Mouse (Mus musculus) midbrain, embryonic 15.5 days (tissue): ENCODE measurements at regions not wholly inside any gene's neighbourhood (a gene's known extent, or its start where the extent isn't known, plus 50 kb on each side); places are given as distances from the start of the nearest gene placed in this dataset.

Experiments
- ATAC-seq: fragments of 200-750 bp; cut with Nextera tagmentation; replicated peaks from 2 replicates; pipeline ENCODE4 v1.8.0; 2017; ENCODE audit warnings: moderate TSS enrichment
- H3K27ac ChIP-seq: fragments of 300-500 bp; sonication (generic); 2 replicates; pipeline ENCODE4 v1.5.1; 2015; ENCODE audit warnings: mild to moderate bottlenecking, inconsistent platforms
- H3K27me3 ChIP-seq: fragments of 300-500 bp; sonication (generic); replicated peaks from 2 replicates; pipeline ENCODE4 v1.6.1; 2015; ENCODE audit warnings: inconsistent platforms
- H3K36me3 ChIP-seq: fragments of 300-500 bp; sonication (generic); replicated peaks from 2 replicates; pipeline ENCODE4 v1.6.1; 2015; ENCODE audit warnings: inconsistent platforms
- H3K4me1 ChIP-seq: fragments of 300-500 bp; sonication (generic); 2 replicates; pipeline ENCODE4 v1.6.1; 2015; ENCODE audit warnings: inconsistent platforms
- H3K4me2 ChIP-seq: fragments of 300-500 bp; sonication (generic); 2 replicates; pipeline ENCODE4 v1.6.1; 2015; ENCODE audit warnings: inconsistent platforms, mild to moderate bottlenecking, moderate library complexity
- H3K4me3 ChIP-seq: fragments of 300-500 bp; sonication (generic); 2 replicates; pipeline ENCODE4 v1.5.1; 2015; ENCODE audit warnings: mild to moderate bottlenecking, inconsistent platforms
- H3K9ac ChIP-seq: fragments of 300-500 bp; sonication (generic); 2 replicates; pipeline ENCODE4 v1.6.1; 2015; ENCODE audit warnings: mild to moderate bottlenecking, inconsistent platforms
- H3K9me3 ChIP-seq: fragments of 300-500 bp; sonication (generic); 2 replicates; pipeline ENCODE4 v1.6.1; 2016; ENCODE audit warnings: inconsistent platforms
- WGBS: fragments of 180-500 bp; shearing (Covaris S2); methylation state at CpG from one replicate; pipeline ENCODE4 v1.1.7; 2015; ENCODE audit warnings: mixed read lengths; 5-methylcytosine and 5-hydroxymethylcytosine counted together

- Histone ChIP-seq H3K9ac (no peak overlapping the region), H3K4me2 (no peak overlapping the region)
- ATAC-seq = no peak
Measured at GRCm38 (mm10) chr5:97218712-97219111, 107.3 kb upstream of the Paqr3 start.

DNA sequence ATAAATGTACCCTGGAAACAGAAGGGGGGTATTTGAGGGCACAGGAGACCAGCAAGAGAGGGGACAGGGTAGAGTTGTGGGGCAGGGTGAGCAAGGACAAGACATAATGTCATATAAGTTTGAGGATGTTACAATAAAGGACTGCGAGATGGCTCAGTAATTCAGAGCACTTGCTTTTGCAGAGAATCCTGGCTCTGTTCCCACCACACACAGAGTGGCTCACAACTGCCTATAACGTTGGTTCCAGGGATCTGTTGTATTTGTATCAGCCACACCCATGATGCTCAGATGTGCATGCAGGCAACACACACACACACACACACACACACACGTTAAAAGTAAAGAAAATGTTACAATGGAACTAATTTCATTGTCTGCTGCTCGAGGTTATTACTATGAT, 94.2 kb upstream of the Paqr3 start:
- Histone ChIP-seq H3K9me3 (no peaks in the 10 kb centered on the region), H3K4me3 (no peak overlapping the region), H3K4me1 (no peaks in the 10 kb centered on the region), H3K27me3 (no peaks in the 10 kb centered on the region), H3K36me3 (no peaks in the 10 kb centered on the region), H3K4me2 (no peak overlapping the region), H3K9ac (no peak overlapping the region), H3K27ac (no peak overlapping the region)
- WGBS = 75% methylated on average over 4 of the region's 4 CpGs
- no peak for ATAC-seq

More at GRCm38 (mm10) chr5:97218712-97219111, 107.3 kb upstream of the Paqr3 start:
- WGBS = 41% methylated on average over 1 of the region's 1 CpGs
- no peaks in the 10 kb centered on the region for H3K27me3 ChIP-seq
- no peak overlapping the region for H3K27ac ChIP-seq
- H3K4me3 ChIP-seq = no peak overlapping the region
- no peaks in the 10 kb centered on the region for H3K36me3 ChIP-seq
- H3K9me3 ChIP-seq = no peaks in the 10 kb centered on the region
- H3K4me1 ChIP-seq = peaks cover 6% of the 10 kb centered on the region; the same call in 1 of the 2 replicates

- H3K9ac ChIP-seq = no peak overlapping the region
- no peaks in the 10 kb centered on the region for H3K4me1 ChIP-seq
- no peak overlapping the region for H3K4me3 ChIP-seq
- H3K9me3 ChIP-seq = no peaks in the 10 kb centered on the region
- no peak for ATAC-seq
- 89% methylated on average over 2 of the region's 2 CpGs for WGBS
- no peak overlapping the region for H3K4me2 ChIP-seq
- no peak overlapping the region for H3K27ac ChIP-seq
- no peaks in the 10 kb centered on the region for H3K27me3 ChIP-seq
- H3K36me3 ChIP-seq = no peaks in the 10 kb centered on the region
Measured at GRCm38 (mm10) chr5:97204337-97204736, 92.9 kb upstream of the Paqr3 start.

- H3K27ac ChIP-seq = no peak overlapping the region
- no peak overlapping the region for H3K4me2 ChIP-seq
- no peaks in the 10 kb centered on the region for H3K9me3 ChIP-seq
- no peak overlapping the region for H3K4me3 ChIP-seq
- 84% methylated on average over 1 of the region's 1 CpGs for WGBS
- no peaks in the 10 kb centered on the region for H3K4me1 ChIP-seq
- ATAC-seq = no peak
- no peaks in the 10 kb centered on the region for H3K27me3 ChIP-seq
- no peak overlapping the region for H3K9ac ChIP-seq
- no peaks in the 10 kb centered on the region for H3K36me3 ChIP-seq
Measured at GRCm38 (mm10) chr5:97203646-97204045, 92.2 kb upstream of the Paqr3 start.

DNA sequence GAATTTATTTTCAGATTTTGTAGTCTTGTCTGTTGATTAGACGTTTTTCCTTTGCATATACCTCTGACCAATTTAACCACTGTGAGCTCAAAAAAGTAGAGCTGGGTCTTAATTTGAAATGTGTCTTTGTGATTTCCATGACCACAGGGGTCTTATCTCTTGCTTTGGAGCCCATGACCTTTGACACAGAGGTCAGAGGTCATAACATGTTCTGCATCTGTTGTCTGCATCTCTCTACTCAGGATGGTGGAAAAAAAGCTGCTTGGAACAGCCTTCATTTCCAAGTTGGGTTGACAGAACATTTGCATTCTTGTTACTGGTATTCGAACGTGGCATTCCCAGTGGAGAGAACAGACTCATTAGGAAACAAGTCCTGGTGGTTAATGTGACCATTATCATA, 91.2 kb upstream of the Paqr3 start:
- 38% methylated on average over 3 of the region's 3 CpGs for WGBS
- no peak for ATAC-seq
- no peaks in the 10 kb centered on the region for H3K36me3 ChIP-seq

DNA sequence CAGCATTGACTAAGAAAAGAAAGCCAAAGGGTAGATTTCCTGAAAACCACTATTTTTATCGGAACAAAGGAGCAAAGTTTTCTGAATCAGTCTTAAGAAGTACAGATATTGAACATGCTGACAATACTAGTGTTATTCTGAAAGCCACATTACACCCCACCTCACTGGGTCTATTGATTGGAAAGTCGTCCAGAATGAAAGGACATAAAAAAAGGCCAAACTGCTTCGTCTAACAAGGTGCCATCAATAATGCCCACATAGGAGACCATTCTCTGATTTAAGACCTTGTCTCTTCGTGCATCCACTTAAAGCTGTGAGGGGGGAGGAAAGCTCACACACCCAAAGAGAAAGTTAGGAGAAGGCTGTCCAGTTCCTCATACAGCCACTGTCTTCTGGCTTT, 89.3 kb upstream of the Paqr3 start:
- H3K9me3 ChIP-seq = no peaks in the 10 kb centered on the region
- H3K9ac ChIP-seq = no peak overlapping the region
- H3K4me3 ChIP-seq = no peak overlapping the region
- H3K27me3 ChIP-seq = no peaks in the 10 kb centered on the region
- H3K4me2 ChIP-seq = no peak overlapping the region
- no peak overlapping the region for H3K27ac ChIP-seq
- no peak for ATAC-seq
- H3K36me3 ChIP-seq = no peaks in the 10 kb centered on the region
- WGBS = 30% methylated on average over 4 of the region's 4 CpGs
- no peaks in the 10 kb centered on the region for H3K4me1 ChIP-seq

More for the DNA sequence above, 91.2 kb upstream of the Paqr3 start:
- no peak overlapping the region for H3K4me3 ChIP-seq
- H3K4me2 ChIP-seq = no peak overlapping the region
- no peaks in the 10 kb centered on the region for H3K27me3 ChIP-seq
- H3K9me3 ChIP-seq = no peaks in the 10 kb centered on the region
- no peak overlapping the region for H3K27ac ChIP-seq
- H3K9ac ChIP-seq = no peak overlapping the region
- H3K4me1 ChIP-seq = no peaks in the 10 kb centered on the region

DNA sequence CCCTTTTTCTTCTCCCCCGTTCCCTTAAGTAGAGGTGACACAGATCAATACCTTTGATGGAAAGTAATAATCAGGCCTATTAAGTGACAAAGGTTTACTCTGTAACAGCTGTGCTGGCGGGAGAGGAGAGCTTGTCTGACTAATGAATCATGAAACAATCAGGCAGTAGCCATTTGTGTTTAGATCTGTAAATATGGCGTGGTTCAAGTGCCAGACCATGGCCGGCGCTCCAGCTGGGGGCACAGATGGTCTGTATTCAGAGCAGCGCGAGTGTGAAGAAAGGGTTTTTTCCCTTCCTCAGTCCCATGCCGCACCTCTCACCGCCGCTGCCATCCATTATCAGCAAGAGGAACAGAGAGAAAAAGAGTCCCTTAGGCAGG, 83.9 kb upstream of the Paqr3 start:
- Histone ChIP-seq H3K4me2 (peak overlapping the region; percentile 15; the same call in 1 of the 2 replicates), H3K27ac (no peak overlapping the region), H3K9me3 (no peaks in the 10 kb centered on the region), H3K4me3 (no peak overlapping the region), H3K27me3 (no peaks in the 10 kb centered on the region), H3K4me1 (no peaks in the 10 kb centered on the region), H3K9ac (no peak overlapping the region), H3K36me3 (no peaks in the 10 kb centered on the region)
- peak; percentile 70; the same call in 1 of the 2 replicates for ATAC-seq
- 48% methylated on average over 10 of the region's 10 CpGs for WGBS

DNA sequence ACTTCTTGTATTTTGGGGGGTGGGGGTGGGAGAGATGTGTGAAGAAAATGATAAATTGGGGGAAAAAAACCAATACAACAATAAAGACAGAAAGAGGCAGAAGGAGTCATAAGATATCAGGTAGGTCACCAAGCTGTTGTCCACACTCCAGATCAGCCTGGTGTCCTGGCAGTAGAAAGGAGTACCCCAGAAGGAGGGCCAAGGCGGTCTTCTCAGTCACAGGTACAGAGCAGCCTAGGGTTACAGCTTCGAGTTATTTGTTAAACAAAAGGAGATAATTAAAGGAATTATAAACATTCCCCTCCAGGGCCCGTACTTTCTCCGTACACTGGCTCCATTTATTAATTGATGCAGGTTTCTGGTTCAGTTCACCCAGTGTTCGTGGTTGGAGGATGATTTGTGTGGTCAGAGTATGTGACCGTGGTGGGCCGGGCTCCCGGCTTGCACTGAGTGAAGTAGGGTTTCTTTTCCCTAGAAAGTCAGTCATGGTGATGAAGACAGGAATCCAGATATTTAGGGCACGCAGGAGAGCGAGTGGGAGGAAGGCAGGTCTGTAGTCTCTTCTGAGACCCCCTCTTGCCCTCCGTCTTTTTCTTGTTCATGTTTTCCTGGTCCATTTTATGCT, 83.4 kb upstream of the Paqr3 start:
- H3K4me3 ChIP-seq = no peak overlapping the region
- no peaks in the 10 kb centered on the region for H3K9me3 ChIP-seq
- H3K27me3 ChIP-seq = no peaks in the 10 kb centered on the region
- H3K27ac ChIP-seq = no peak overlapping the region
- no peaks in the 10 kb centered on the region for H3K36me3 ChIP-seq
- ATAC-seq = no peak; the same call in 1 of the 2 replicates
- WGBS = 65% methylated on average over 11 of the region's 11 CpGs
- no peak overlapping the region for H3K4me2 ChIP-seq
- H3K9ac ChIP-seq = no peak overlapping the region
- no peaks in the 10 kb centered on the region for H3K4me1 ChIP-seq

DNA sequence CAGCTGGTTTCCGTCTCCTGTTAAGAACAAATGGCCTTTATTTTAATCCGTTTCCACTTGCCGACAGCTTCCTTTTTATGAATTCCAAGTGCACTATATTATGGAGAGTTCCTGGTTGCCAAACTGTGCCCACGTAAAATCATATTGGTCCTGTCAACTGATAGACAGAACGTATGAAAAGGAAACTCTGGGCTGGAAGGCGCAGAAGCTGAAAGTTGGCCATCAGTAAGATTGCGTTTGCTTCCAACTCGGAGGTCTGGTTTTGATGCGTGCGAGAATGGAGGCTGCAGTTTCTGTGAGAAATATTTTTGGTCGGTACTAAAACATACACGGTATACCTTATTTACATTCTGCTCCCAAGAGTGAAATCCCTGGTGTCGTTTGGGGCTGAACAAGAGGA, 81.3 kb upstream of the Paqr3 start:
- no peak overlapping the region for H3K9ac ChIP-seq
- no peaks in the 10 kb centered on the region for H3K4me1 ChIP-seq
- H3K27ac ChIP-seq = no peak overlapping the region
- no peaks in the 10 kb centered on the region for H3K36me3 ChIP-seq
- ATAC-seq = no peak
- no peak overlapping the region for H3K4me3 ChIP-seq
- no peaks in the 10 kb centered on the region for H3K9me3 ChIP-seq
- 61% methylated on average over 13 of the region's 13 CpGs for WGBS
- no peak overlapping the region for H3K4me2 ChIP-seq
- H3K27me3 ChIP-seq = no peaks in the 10 kb centered on the region

DNA sequence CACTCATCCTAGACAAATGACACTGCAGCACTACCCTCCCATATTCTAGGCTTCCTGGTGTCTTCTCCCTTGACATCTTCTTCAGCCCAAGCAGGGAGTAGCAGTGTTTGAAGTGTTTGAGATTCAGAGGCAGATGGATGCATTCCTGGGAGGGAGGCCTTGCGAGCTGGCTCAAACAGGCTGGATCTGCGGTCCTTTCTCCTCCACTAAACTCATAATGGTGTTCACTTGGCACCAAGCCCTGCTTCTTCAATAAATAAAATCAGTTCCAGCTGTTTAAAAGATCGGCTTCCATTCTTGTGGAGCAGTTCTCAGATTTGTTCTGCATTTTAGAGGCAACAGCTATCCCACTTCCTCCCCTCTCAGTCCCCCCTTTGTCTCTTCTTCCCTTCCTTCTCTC, 79.3 kb upstream of the Paqr3 start:
- no peaks in the 10 kb centered on the region for H3K36me3 ChIP-seq
- H3K4me3 ChIP-seq = no peak overlapping the region
- ATAC-seq = no peak
- H3K27me3 ChIP-seq = no peaks in the 10 kb centered on the region
- 51% methylated on average over 3 of the region's 3 CpGs for WGBS
- no peaks in the 10 kb centered on the region for H3K4me1 ChIP-seq
- no peaks in the 10 kb centered on the region for H3K9me3 ChIP-seq
- H3K27ac ChIP-seq = no peak overlapping the region
- no peak overlapping the region for H3K9ac ChIP-seq
- H3K4me2 ChIP-seq = no peak overlapping the region

DNA sequence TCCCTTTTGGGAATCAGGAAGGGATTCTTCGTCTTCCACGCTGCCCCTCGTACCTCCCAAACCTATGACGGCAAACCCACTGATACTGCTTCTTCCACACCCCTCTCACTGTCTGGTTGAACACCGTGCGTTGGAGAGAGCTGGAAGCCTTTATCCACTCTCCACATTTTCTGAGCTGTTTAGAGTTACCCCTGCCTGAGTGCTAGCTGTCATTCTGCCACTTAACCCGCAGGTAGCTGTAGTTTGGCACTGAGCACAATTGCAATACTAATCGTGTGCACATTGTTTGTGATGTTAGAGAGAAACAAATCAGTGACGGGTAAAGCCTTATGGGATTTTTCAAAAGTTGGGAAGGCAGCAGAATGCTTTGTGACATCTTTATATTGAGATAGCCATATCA, 73.1 kb upstream of the Paqr3 start:
- H3K27ac ChIP-seq = no peak overlapping the region
- H3K4me3 ChIP-seq = no peak overlapping the region
- H3K9ac ChIP-seq = no peak overlapping the region
- 71% methylated on average over 9 of the region's 9 CpGs for WGBS
- H3K4me1 ChIP-seq = no peaks in the 10 kb centered on the region
- H3K27me3 ChIP-seq = no peaks in the 10 kb centered on the region
- ATAC-seq = no peak
- H3K36me3 ChIP-seq = no peaks in the 10 kb centered on the region
- H3K9me3 ChIP-seq = no peaks in the 10 kb centered on the region
- no peak overlapping the region for H3K4me2 ChIP-seq

- Histone ChIP-seq H3K9me3 (no peaks in the 10 kb centered on the region), H3K4me3 (no peak overlapping the region), H3K27me3 (no peaks in the 10 kb centered on the region), H3K27ac (no peak overlapping the region), H3K9ac (no peak overlapping the region), H3K36me3 (no peaks in the 10 kb centered on the region), H3K4me1 (no peaks in the 10 kb centered on the region), H3K4me2 (no peak overlapping the region)
- 17% methylated on average over 1 of the region's 1 CpGs for WGBS
- no peak for ATAC-seq
Measured at GRCm38 (mm10) chr5:97181249-97181648, 69.9 kb upstream of the Paqr3 start.

DNA sequence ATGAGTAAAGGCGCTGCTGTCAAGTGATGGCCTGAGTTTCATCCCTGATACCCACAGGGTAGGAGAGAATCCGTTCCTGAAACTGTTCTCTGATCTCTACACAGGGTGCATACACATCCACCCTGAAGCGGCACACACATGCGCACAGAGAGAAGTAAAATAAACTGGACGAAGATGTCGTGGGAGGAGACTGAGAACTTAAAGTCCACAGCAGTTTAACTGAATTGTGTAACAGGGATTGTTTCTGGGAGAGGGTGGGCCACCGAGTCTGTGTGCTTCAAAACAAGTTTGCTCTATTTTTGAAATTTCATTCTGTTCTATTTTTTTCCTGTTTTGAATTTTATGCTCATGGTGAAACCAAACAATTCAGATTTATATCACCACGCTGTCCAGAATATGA, 63.0 kb upstream of the Paqr3 start:
- Histone ChIP-seq H3K4me3 (no peak overlapping the region), H3K4me1 (no peaks in the 10 kb centered on the region), H3K9me3 (no peaks in the 10 kb centered on the region), H3K4me2 (no peak overlapping the region), H3K9ac (no peak overlapping the region), H3K27ac (no peak overlapping the region), H3K36me3 (no peaks in the 10 kb centered on the region), H3K27me3 (no peaks in the 10 kb centered on the region)
- no peak for ATAC-seq
- 92% methylated on average over 8 of the region's 8 CpGs for WGBS
